Mouse (Mus musculus) embryonic fibroblast, embryonic 13.5 days (primary cell): ENCODE results near the gene Tmem186.

Source experiments
- CTCF ChIP-seq: IDR thresholded peaks from 2 replicates; pipeline ENCODE4 v1.5.1; 2011; ENCODE audit warnings: mild to moderate bottlenecking, control low read depth, low read length, moderate library complexity, borderline replicate concordance; ENCODE audit not compliant: insufficient read depth
- POLR2A ChIP-seq: IDR thresholded peaks from 2 replicates; pipeline ENCODE4 v1.6.1; 2011; ENCODE audit warnings: low read depth, mild to moderate bottlenecking, control low read depth, low read length, moderate library complexity

GRCm38 (mm10) chr16:8678676-8679075 lies 41.2 kb upstream of the Tmem186 start:
- TF ChIP-seq CTCF = no peak
- TF ChIP-seq POLR2A = no peak
